Comparison of ENCODE assay signal across 17 mouse cellular contexts in genomic region chr10:112846225-112846624, GRCm38 (mm10).
DNase-seq lines count a peak whose midpoint lies in the region; ATAC-seq and TF ChIP-seq lines count a peak whose summit lies in the region.
"Had no signal": no experiment of that assay in that cellular context is flagged by ENCODE, and none has a peak within 500 bp of the region (broad histone marks: within the 10 kb centered on the region; RNA-seq: fewer than 3 reads in every experiment).

No protein-coding gene starts in this region.

- no peak for DNase-seq in gastrocnemius, adult 2 months
- no peak for DNase-seq in gastrocnemius, postnatal 14 days
- no peak for DNase-seq in layer of hippocampus, adult 2 months (ENCODE audit: low spot score in 2 of 2)
- DNase-seq in layer of hippocampus, postnatal 25 days (ENCODE audit: extremely low spot score in 1 of 2, low spot score in 1 of 2): no peak
- peak; percentile 50 for DNase-seq in A20 (ENCODE audit: low read depth, low spot score)
- DNase-seq in ovary, postnatal 36 days (ENCODE audit: low spot score): no peak
- DNase-seq: cerebellum, adult 8-10 months; layer of hippocampus, adult 9-11 months; left cerebral cortex, postnatal 4 days; right cerebral cortex, postnatal 4 days had no signal

- intact Hi-C loops in gastrocnemius, adult 2 months (cut with DNase I): no loop called here
- intact Hi-C loops in gastrocnemius, postnatal 14 days (cut with DNase I; ENCODE audit: low total_unique reads): no loop called here

- H3K27ac ChIP-seq in gastrocnemius, adult 2 months: no peak overlapping the region
- H3K27ac ChIP-seq in layer of hippocampus, adult 2 months: no peak overlapping the region
- H3K27ac ChIP-seq: embryonic facial prominence, embryonic 10.5 days; hindbrain, embryonic 12.5 days; kidney, embryonic 15.5 days; liver, embryonic 15.5 days had no signal

- peak; percentile 28 for TF ChIP-seq CTCF in gastrocnemius, adult 2 months (IDR thresholded peaks at IDR 0.05)
- TF ChIP-seq CTCF in layer of hippocampus, adult 2 months (conservative IDR thresholded peaks at IDR 0.05): peak; percentile 65

- ATAC-seq in common myeloid progenitor, adult 5-6 weeks (replicated peaks; ENCODE audit: low read depth, poor library complexity, severe bottlenecking): 0 out of 2 replicates have a peak, but pooled peaks have one; percentile 18
- no peak for ATAC-seq in erythroblast, adult 5-6 weeks (replicated peaks; ENCODE audit: low FRiP score, poor library complexity, severe bottlenecking)

- H3K4me3 ChIP-seq in gastrocnemius, adult 2 months: no peak overlapping the region
- no peak overlapping the region for H3K4me3 ChIP-seq in layer of hippocampus, adult 2 months
- H3K4me3 ChIP-seq: embryonic facial prominence, embryonic 10.5 days; heart, embryonic 12.5 days; hindbrain, embryonic 12.5 days; kidney, embryonic 15.5 days; liver, embryonic 15.5 days had no signal
